Mouse (Mus musculus): Measurements from ENCODE around the gene Nlrp6. TPM values are rescaled to one million over a fixed set of nuclear protein-coding genes. Genes with fewer than 3 reads are reported as not detected.
"Not testable (repeated sequence)": the region's sequence is repeated elsewhere in the genome, so short reads cannot be mapped to it uniquely, and the experiment has no call there.

Nlrp6 gene
- total RNA-seq, 2 experiments from 2014 or later = not detected

DNA sequence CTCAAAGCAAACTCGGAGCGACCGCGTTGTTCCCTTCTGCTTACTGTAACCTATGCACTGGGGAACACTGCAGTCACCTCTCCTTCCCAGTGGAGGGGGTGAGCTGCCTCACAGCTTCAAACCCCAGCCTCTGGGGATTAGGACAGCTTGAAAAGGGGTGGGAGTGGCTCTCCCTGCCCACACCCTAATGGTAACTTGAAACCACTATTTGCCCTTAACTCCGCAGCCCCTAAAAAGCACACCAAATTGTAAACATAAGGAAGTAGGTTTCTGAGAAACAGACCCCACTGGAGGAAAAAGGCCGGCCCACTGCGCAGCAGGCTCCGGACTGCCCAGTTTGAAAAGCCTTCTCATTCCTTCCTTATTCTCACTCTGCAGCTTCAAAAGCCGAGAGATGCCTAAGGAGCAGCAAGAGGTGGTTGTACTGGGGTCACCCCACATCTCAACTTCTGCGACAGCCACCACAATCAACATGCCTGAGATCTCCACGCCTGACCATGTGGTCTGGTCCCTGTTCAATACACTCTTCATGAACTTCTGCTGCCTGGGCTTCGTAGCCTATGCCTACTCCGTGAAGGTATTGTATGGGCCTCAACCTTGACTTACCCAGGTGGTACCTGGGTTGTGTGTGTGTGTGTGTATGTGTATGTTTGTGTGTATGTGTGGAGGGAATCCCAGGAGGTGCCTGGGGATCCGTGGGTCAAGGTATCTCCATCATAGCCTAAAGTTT, 47.3 kb downstream of the Nlrp6 start:
- intact Hi-C loops (cut with DNase I) = loop anchor here (2.0 kb wide), 1 partner anchor 41 kb away; no protein-coding TSS in a partner anchor
- DNase-seq (ENCODE audit: low spot score) = no peak

DNA sequence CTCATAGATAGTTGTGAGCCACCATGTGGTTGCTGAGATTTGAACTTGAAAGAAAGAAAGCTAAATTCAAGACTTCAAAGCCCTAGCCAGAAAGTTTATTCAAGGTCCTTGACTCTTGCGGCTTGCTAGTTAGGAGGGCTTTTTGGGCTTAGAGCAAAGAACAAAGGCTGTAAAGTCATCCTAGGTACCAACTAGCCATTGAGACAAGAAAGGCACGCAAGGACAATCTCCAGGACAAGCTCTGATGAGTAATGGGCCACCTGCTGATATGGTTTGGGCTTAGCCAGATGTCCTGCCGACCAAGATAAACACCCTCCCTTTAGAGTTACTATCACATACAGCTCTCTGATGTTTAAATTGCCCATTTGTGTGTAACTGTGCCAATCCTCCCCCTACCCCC, 48.0 kb downstream of the Nlrp6 start:
- DNase-seq (ENCODE audit: low spot score); intact Hi-C loops (cut with DNase I): not testable (repeated sequence)

DNA sequence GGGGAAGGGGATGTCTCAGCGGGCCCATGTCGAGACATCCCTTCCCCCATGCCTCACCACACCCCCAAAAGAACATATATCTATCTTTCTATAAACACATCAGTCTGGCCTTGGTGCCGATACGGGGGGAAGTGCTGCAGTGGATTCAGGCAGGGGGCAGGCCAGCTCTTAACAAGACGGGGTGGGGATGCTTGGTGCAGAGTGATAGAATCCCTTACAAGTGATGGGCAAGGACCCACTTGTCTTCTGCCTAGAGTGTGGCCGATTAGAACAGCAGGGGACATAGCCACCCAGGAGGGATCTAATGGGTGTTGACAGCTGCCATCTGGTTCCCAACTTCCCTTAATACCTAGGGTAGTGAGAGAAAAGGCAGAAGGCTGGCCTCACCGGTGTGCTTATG, 50.2 kb downstream of the Nlrp6 start:
- intact Hi-C loops (cut with DNase I) = no loop called here
- no peak for DNase-seq (ENCODE audit: low spot score)

DNA sequence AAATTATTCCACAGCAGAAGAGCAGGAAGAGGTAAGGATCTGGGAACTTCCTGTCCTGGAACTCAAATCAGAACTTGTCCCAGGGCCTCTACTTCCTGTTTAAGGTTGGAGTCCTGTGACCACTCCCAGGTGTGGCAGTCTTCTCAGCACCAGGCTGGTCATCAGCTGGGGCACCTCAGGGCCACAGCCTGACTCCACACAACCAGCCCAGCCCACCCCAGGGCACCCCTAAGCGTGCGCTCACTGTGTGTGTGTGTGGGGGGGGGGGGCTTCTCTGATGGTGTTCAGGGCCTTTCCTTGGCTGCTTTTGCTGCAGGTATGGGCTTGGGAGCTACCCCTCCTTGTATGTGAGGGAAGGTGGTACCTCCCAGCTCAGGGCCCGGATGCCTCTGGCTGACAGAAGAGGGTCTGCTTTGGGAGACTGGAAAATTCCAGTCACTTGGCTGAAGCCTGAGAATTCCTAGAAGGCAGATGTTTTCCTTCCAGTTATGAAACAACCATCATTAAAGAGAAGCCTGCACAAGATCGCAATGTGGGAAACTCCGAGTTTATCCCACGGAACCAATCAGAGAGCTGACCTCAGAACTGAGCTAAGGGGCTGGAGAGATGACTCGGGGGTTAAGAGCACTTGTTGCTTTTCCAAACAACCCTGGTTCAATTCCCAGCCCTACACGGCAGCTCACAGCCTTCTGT, 50.9 kb downstream of the Nlrp6 start:
- intact Hi-C loops (cut with DNase I) = no loop called here
- DNase-seq (ENCODE audit: low spot score) = peak; percentile 44

DNA sequence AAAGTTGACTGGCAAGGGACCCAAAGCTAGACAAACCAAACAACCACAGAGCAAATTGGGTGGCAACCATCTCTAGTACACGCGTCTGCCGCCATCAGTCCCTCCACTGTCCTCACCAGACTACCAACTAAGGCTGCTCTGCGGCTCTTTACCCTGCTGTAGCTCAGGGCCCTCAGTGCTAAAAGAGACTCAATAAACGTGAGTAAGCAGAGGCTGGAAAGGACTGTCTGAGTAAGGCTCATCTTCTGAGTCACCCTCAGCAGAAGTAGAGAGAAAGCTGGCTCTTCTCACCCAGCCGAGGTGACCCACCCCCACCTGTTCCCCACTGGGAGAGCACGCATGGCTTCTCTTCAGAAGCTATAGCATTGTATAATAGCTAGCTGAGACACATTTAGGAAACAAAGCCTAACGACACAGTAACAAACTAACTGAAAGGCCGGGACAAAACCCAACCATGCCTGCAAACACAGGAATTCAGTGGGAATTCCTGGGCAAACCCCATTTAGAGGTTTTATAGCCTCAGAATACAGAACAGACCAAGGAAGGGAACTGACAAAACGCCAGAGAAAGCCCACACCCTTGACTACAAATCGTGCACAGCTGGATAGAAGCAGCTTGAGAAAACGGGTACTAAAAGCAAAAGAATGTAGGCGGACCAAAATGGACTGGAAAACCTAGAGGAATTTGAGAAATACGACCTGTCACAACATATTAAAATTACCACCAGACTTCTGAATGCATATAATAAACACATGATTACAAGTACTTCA, 52.9 kb downstream of the Nlrp6 start:
- intact Hi-C loops (cut with DNase I) = no loop called here

DNA sequence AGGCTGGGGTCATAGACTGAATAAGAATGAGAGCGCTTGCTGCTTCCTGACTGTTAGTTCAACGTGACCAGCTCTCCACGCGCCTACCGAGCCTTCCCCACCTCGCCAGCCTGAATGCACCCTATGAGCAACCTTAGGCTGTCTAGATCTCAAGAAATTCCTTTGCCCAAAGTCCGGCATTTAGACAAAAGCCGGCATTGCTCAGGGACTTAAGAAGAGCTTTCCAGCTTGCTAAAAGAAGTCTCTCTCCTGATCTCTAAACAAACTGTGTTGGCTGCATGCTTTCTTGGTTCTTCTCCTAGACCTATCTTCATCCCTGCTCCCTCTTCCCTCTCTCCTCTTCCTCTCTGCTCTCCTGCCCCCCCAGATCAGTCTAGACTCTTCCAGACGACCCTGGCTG, 54.2 kb downstream of the Nlrp6 start:
- no peak for DNase-seq (ENCODE audit: low spot score)
- intact Hi-C loops (cut with DNase I) = no loop called here

More for the DNA sequence above, 52.9 kb downstream of the Nlrp6 start:
- DNase-seq (ENCODE audit: low spot score) = no peak

DNA sequence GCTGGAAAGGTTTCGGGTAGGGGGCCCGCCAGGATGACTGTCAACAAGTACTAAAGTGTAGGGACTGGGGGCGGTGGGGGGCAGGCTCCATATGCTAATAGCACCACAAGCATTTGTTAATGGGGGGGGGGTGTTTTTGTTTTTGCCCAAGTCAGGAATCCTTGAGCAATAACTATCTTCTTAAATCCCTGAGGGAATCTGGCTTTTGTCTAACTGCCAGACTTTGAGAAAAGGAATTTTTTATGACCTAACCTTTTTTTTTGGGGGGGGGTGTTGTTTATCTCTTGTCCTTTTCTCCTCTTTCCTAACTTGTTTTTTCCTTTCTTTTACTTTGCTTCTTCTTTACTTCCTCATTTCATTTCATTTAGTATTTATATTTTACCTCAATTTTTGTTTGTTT, 54.8 kb downstream of the Nlrp6 start:
- intact Hi-C loops (cut with DNase I) = no loop called here
- no peak for DNase-seq (ENCODE audit: low spot score)

DNA sequence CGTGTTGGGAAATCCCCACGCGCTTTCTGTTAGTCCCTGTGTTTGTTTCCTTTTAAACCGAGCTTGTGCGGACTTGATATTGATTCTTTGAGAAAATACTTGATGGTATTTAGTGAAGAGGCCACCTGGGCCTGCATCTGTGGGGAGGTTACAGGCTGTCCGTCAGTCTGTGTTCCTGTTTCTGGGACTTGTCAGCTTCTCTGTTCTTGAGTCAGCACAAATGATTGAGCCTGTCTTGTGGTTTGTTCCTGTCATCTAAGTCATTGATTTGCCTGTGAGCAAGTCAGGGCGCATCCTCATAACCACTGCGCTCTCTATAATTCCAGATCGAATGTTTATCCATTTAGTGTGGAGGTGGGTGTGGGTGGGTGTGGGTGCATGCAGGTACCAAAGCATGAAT, 56.0 kb downstream of the Nlrp6 start:
- not testable (repeated sequence) for DNase-seq (ENCODE audit: low spot score)

More for the DNA sequence above, 56.0 kb downstream of the Nlrp6 start:
- intact Hi-C loops (cut with DNase I) = not testable (repeated sequence)

Other genes with a start within 250 kb of the Nlrp6 start
- gene Olfr45, start 239.0 kb upstream of the Nlrp6 start, total RNA-seq (2021) = not detected
- not detected for gene Olfr541, start 223.6 kb upstream of the Nlrp6 start, total RNA-seq (2021)
- gene Cyp2e1, start 157.2 kb upstream of the Nlrp6 start, total RNA-seq (2021) = 1 to 10 TPM; 6.3 to 6.9 TPM
- not detected for gene Syce1, start 133.1 kb upstream of the Nlrp6 start, total RNA-seq (2021)
- gene Zfp941, start 98.7 kb upstream of the Nlrp6 start, total RNA-seq (2021) = not detected
- gene Urah, start 85.9 kb upstream of the Nlrp6 start, total RNA-seq (2021) = under 1 TPM; 0.39 to 0.83 TPM
- gene Scgb1c1, start 75.4 kb upstream of the Nlrp6 start, total RNA-seq (2021) = 10 to 100 TPM; 10.8 to 14.5 TPM
- not detected for gene Odf3, start 73.1 kb upstream of the Nlrp6 start, total RNA-seq (2021)
- gene Gm45785, start 64.6 kb upstream of the Nlrp6 start, total RNA-seq (2021) = not detected
- gene Ric8a, start 63.9 kb upstream of the Nlrp6 start, total RNA-seq (2021) = 10 to 100 TPM; 20.1 to 21.8 TPM
- 10 to 100 TPM; 10.0 to 11.7 TPM for gene Bet1l, start 63.3 kb upstream of the Nlrp6 start, total RNA-seq (2021)
- gene Psmd13, start 38.9 kb upstream of the Nlrp6 start, total RNA-seq (2021) = 10 to 100 TPM; 86.0 to 93.0 TPM
- 10 to 100 TPM; 54.3 to 64.0 TPM for gene Sirt3, start 38.6 kb upstream of the Nlrp6 start, total RNA-seq (2021)
- 1,000 to 10,000 TPM; 2,576 to 2,619 TPM for gene Cox8b, start 20.5 kb upstream of the Nlrp6 start, total RNA-seq (2021)
- 1 to 10 TPM; 4.6 to 5.2 TPM for gene Pgghg, start 20.5 kb downstream of the Nlrp6 start, total RNA-seq (2021)
- under 1 TPM; 0.47 to 0.59 TPM for gene Ifitm5, start 29.4 kb downstream of the Nlrp6 start, total RNA-seq (2021)
- not detected for gene Gm45717, start 35.0 kb downstream of the Nlrp6 start, total RNA-seq (2021)
- 100 to 1,000 TPM in 1 of 2 experiments, 10 to 100 TPM in 1; 96.7 to 116 TPM for gene Ifitm2, start 35.1 kb downstream of the Nlrp6 start, total RNA-seq (2021)
- 1 to 10 TPM; 1.6 to 2.8 TPM for gene Ifitm1, start 46.3 kb downstream of the Nlrp6 start, total RNA-seq (2021)
- gene Ifitm3, start 89.9 kb downstream of the Nlrp6 start, total RNA-seq (2021) = 100 to 1,000 TPM; 102 to 111 TPM
- gene Ifitm6, start 97.0 kb downstream of the Nlrp6 start, total RNA-seq (2021) = under 1 TPM in 1 of 2 experiments, not detected in 1; 0.42 TPM
- not detected for gene Gm17387, start 108.2 kb downstream of the Nlrp6 start, total RNA-seq (2021)
- gene B4galnt4, start 140.2 kb downstream of the Nlrp6 start, total RNA-seq (2021) = under 1 TPM in 1 of 2 experiments, not detected in 1; 0.08 TPM
- under 1 TPM in 1 of 2 experiments, not detected in 1; 0.31 TPM for gene Pkp3, start 157.3 kb downstream of the Nlrp6 start, total RNA-seq (2021)
- gene Sigirr, start 179.7 kb downstream of the Nlrp6 start, total RNA-seq (2021) = 1 to 10 TPM; 4.8 to 7.7 TPM
- gene Ano9, start 196.9 kb downstream of the Nlrp6 start, total RNA-seq (2021) = under 1 TPM in 1 of 2 experiments, not detected in 1; 0.08 TPM
- gene Ptdss2, start 201.5 kb downstream of the Nlrp6 start, total RNA-seq (2021) = 10 to 100 TPM; 32.1 to 33.4 TPM

All from heart, postnatal 25 days (tissue).